18 mouse cellular contexts compared by ENCODE assay signal in genomic region chr10:24631122-24631521, GRCm38 (mm10). TPM values are rescaled to one million over a fixed set of nuclear protein-coding genes. Genes with fewer than 3 reads are reported as not detected.
DNase-seq lines count a peak whose midpoint lies in the region; ATAC-seq lines count a peak whose summit lies in the region.
"Had no signal": no experiment of that assay in that cellular context is flagged by ENCODE, and none has a peak within 500 bp of the region (broad histone marks: within the 10 kb centered on the region; RNA-seq: fewer than 3 reads in every experiment).

No protein-coding gene starts in this region.

- H3K4me1 ChIP-seq in forebrain, embryonic 11.5 days (replicated peaks; ENCODE audit: control insufficient read depth, insufficient read depth, low read length), result no peaks in the 10 kb centered on the region
- H3K4me1 ChIP-seq in forebrain, embryonic 14.5 days (ENCODE audit: control insufficient read depth, insufficient read depth, low read length), result no peaks in the 10 kb centered on the region
- H3K4me1 ChIP-seq in hindbrain, embryonic 13.5 days (replicated peaks), result no peaks in the 10 kb centered on the region
- H3K4me1 ChIP-seq in hindbrain, embryonic 14.5 days (replicated peaks; ENCODE audit: control insufficient read depth, insufficient read depth, low read length), result no peaks in the 10 kb centered on the region
- no peaks in the 10 kb centered on the region for H3K4me1 ChIP-seq in midbrain, embryonic 13.5 days (replicated peaks)
- 0 out of 2 replicates have a peak, but pooled peaks cover 3% of the 10 kb centered on the region for H3K4me1 ChIP-seq in midbrain, embryonic 10.5 days
- H3K4me1 ChIP-seq in neural tube, embryonic 15.5 days, result no peaks in the 10 kb centered on the region; the same call in 1 of the 2 replicates
- H3K4me1 ChIP-seq: embryonic facial prominence, embryonic 10.5 days had no signal

- H3K4me3 ChIP-seq in forebrain, embryonic 11.5 days (ENCODE audit: low read depth, low read length), result no peak overlapping the region
- no peak overlapping the region for H3K4me3 ChIP-seq in forebrain, embryonic 14.5 days (ENCODE audit: low read depth, low read length)
- H3K4me3 ChIP-seq in hindbrain, embryonic 13.5 days, result no peak overlapping the region
- no peak overlapping the region for H3K4me3 ChIP-seq in hindbrain, embryonic 14.5 days (replicated peaks; ENCODE audit: low read length)
- H3K4me3 ChIP-seq in midbrain, embryonic 13.5 days (replicated peaks), result no peak overlapping the region
- H3K4me3 ChIP-seq in midbrain, embryonic 10.5 days, result no peak overlapping the region
- no peak overlapping the region for H3K4me3 ChIP-seq in neural tube, embryonic 15.5 days (replicated peaks)
- H3K4me3 ChIP-seq: embryonic facial prominence, embryonic 10.5 days; embryonic facial prominence, embryonic 15.5 days; gastrocnemius, adult 2 months; hindbrain, embryonic 10.5 days; liver, embryonic 12.5 days had no signal

- H3K27ac ChIP-seq in forebrain, embryonic 11.5 days (ENCODE audit: low read depth, low read length), result no peak overlapping the region
- no peak overlapping the region for H3K27ac ChIP-seq in forebrain, embryonic 14.5 days (ENCODE audit: low read depth, low read length)
- no peak overlapping the region for H3K27ac ChIP-seq in hindbrain, embryonic 13.5 days
- H3K27ac ChIP-seq in hindbrain, embryonic 14.5 days, result no peak overlapping the region
- no peak overlapping the region for H3K27ac ChIP-seq in midbrain, embryonic 13.5 days
- no peak overlapping the region for H3K27ac ChIP-seq in midbrain, embryonic 10.5 days (replicated peaks)
- H3K27ac ChIP-seq in neural tube, embryonic 15.5 days (replicated peaks), result no peak overlapping the region
- H3K27ac ChIP-seq: embryonic facial prominence, embryonic 10.5 days; embryonic facial prominence, embryonic 15.5 days; gastrocnemius, adult 2 months; hindbrain, embryonic 10.5 days; kidney, postnatal 0 days; liver, embryonic 12.5 days had no signal

- H3K27me3 ChIP-seq in forebrain, embryonic 11.5 days (ENCODE audit: control insufficient read depth, insufficient read depth, low read length), result no peaks in the 10 kb centered on the region
- no peaks in the 10 kb centered on the region for H3K27me3 ChIP-seq in forebrain, embryonic 14.5 days (replicated peaks; ENCODE audit: control insufficient read depth, insufficient read depth, low read length)
- H3K27me3 ChIP-seq in hindbrain, embryonic 13.5 days, result 0 out of 2 replicates have a peak, but pooled peaks cover 4% of the 10 kb centered on the region
- no peaks in the 10 kb centered on the region for H3K27me3 ChIP-seq in hindbrain, embryonic 14.5 days (ENCODE audit: control insufficient read depth, insufficient read depth, low read length)
- H3K27me3 ChIP-seq in midbrain, embryonic 13.5 days, result no peaks in the 10 kb centered on the region
- H3K27me3 ChIP-seq in midbrain, embryonic 10.5 days (ENCODE audit: low read depth, poor library complexity, severe bottlenecking), result no peaks in the 10 kb centered on the region
- H3K27me3 ChIP-seq in neural tube, embryonic 15.5 days (replicated peaks), result no peaks in the 10 kb centered on the region
- H3K27me3 ChIP-seq: CH12.LX; liver, embryonic 12.5 days; megakaryocyte, embryonic 14.5 days had no signal

- H3K36me3 ChIP-seq in forebrain, embryonic 11.5 days (ENCODE audit: control insufficient read depth, insufficient read depth, low read length), result no peaks in the 10 kb centered on the region
- no peaks in the 10 kb centered on the region for H3K36me3 ChIP-seq in forebrain, embryonic 14.5 days (ENCODE audit: control insufficient read depth, insufficient read depth, low read length)
- H3K36me3 ChIP-seq in hindbrain, embryonic 13.5 days, result no peaks in the 10 kb centered on the region
- H3K36me3 ChIP-seq in hindbrain, embryonic 14.5 days (replicated peaks; ENCODE audit: control insufficient read depth, insufficient read depth), result no peaks in the 10 kb centered on the region
- no peaks in the 10 kb centered on the region for H3K36me3 ChIP-seq in midbrain, embryonic 13.5 days
- no peaks in the 10 kb centered on the region for H3K36me3 ChIP-seq in midbrain, embryonic 10.5 days
- no peaks in the 10 kb centered on the region for H3K36me3 ChIP-seq in neural tube, embryonic 15.5 days
- H3K36me3 ChIP-seq: embryonic facial prominence, embryonic 10.5 days; embryonic facial prominence, embryonic 15.5 days; hindbrain, embryonic 10.5 days; liver, embryonic 12.5 days had no signal

- no peak for DNase-seq in forebrain, embryonic 11.5 days (ENCODE audit: low spot score)
- DNase-seq in forebrain, embryonic 14.5 days (ENCODE audit: low spot score), result no peak
- no peak for DNase-seq in hindbrain, embryonic 14.5 days (ENCODE audit: low spot score)
- DNase-seq in midbrain, embryonic 10.5 days (ENCODE audit: low spot score), result no peak
- no peak for DNase-seq in layer of hippocampus, adult 9-11 months

- peak; percentile 41; the same call in 1 of the 2 replicates for ATAC-seq in forebrain, embryonic 11.5 days (replicated peaks; ENCODE audit: low FRiP score)
- ATAC-seq in forebrain, embryonic 14.5 days, result no peak
- peak; percentile 55; the same call in 1 of the 2 replicates for ATAC-seq in hindbrain, embryonic 13.5 days (ENCODE audit: low FRiP score)
- ATAC-seq in hindbrain, embryonic 14.5 days (ENCODE audit: low FRiP score), result no peak
- peak; percentile 62; the same call in 1 of the 2 replicates for ATAC-seq in midbrain, embryonic 13.5 days
- ATAC-seq in neural tube, embryonic 15.5 days (ENCODE audit: low FRiP score), result 0 out of 2 replicates have a peak, but pooled peaks have one; percentile 25
- ATAC-seq: liver, embryonic 12.5 days; liver, postnatal 0 days had no signal

- H3K4me2 ChIP-seq in forebrain, embryonic 11.5 days (ENCODE audit: low read depth, low read length, severe bottlenecking), result no peak overlapping the region
- no peak overlapping the region for H3K4me2 ChIP-seq in forebrain, embryonic 14.5 days (ENCODE audit: low read length)
- H3K4me2 ChIP-seq in hindbrain, embryonic 13.5 days, result no peak overlapping the region
- no peak overlapping the region for H3K4me2 ChIP-seq in hindbrain, embryonic 14.5 days (replicated peaks)
- no peak overlapping the region for H3K4me2 ChIP-seq in midbrain, embryonic 13.5 days (replicated peaks)
- no peak overlapping the region for H3K4me2 ChIP-seq in neural tube, embryonic 15.5 days

- no peaks in the 10 kb centered on the region for H3K9me3 ChIP-seq in forebrain, embryonic 11.5 days (ENCODE audit: control insufficient read depth, low read length)
- no peaks in the 10 kb centered on the region for H3K9me3 ChIP-seq in forebrain, embryonic 14.5 days (replicated peaks; ENCODE audit: control insufficient read depth, low read length)
- no peaks in the 10 kb centered on the region for H3K9me3 ChIP-seq in hindbrain, embryonic 13.5 days
- no peaks in the 10 kb centered on the region for H3K9me3 ChIP-seq in hindbrain, embryonic 14.5 days (ENCODE audit: control insufficient read depth, low read length)
- H3K9me3 ChIP-seq in midbrain, embryonic 13.5 days, result no peaks in the 10 kb centered on the region
- H3K9me3 ChIP-seq in midbrain, embryonic 10.5 days (replicated peaks), result no peaks in the 10 kb centered on the region
- no peaks in the 10 kb centered on the region for H3K9me3 ChIP-seq in neural tube, embryonic 15.5 days (replicated peaks)
- H3K9me3 ChIP-seq: embryonic facial prominence, embryonic 10.5 days; embryonic facial prominence, embryonic 15.5 days; hindbrain, embryonic 10.5 days; liver, embryonic 12.5 days; megakaryocyte, embryonic 14.5 days had no signal

- WGBS in forebrain, embryonic 11.5 days, result 89% methylated on average over 5 of the region's 5 CpGs
- WGBS in forebrain, embryonic 14.5 days, result 93% methylated on average over 5 of the region's 5 CpGs
- WGBS in hindbrain, embryonic 13.5 days, result 92% methylated on average over 5 of the region's 5 CpGs
- 92% methylated on average over 5 of the region's 5 CpGs for WGBS in hindbrain, embryonic 14.5 days
- 89% methylated on average over 5 of the region's 5 CpGs for WGBS in midbrain, embryonic 13.5 days
- WGBS in midbrain, embryonic 10.5 days, result 92% methylated on average over 5 of the region's 5 CpGs
- 93% methylated on average over 5 of the region's 5 CpGs for WGBS in neural tube, embryonic 15.5 days

- H3K9ac ChIP-seq in forebrain, embryonic 11.5 days (ENCODE audit: low read length), result no peak overlapping the region
- no peak overlapping the region for H3K9ac ChIP-seq in forebrain, embryonic 14.5 days (ENCODE audit: low read length)
- no peak overlapping the region for H3K9ac ChIP-seq in hindbrain, embryonic 13.5 days
- H3K9ac ChIP-seq in hindbrain, embryonic 14.5 days, result no peak overlapping the region
- no peak overlapping the region for H3K9ac ChIP-seq in midbrain, embryonic 13.5 days (replicated peaks)
- no peak overlapping the region for H3K9ac ChIP-seq in neural tube, embryonic 15.5 days (replicated peaks)
- H3K9ac ChIP-seq: embryonic facial prominence, embryonic 15.5 days; liver, embryonic 12.5 days; liver, postnatal 0 days had no signal

RNA-seq across cellular contexts. Expression of gene Ccn2, which starts 35.9 kb away (rescaled TPM):
- 4.2 and 4.3 TPM in 2 replicates for polyA plus RNA-seq in forebrain, embryonic 11.5 days (2014; fragmentation: Nextera tagmentation; extraction: Ambion mirVana)
- 1.8 and 2.4 TPM in 2 replicates for polyA plus RNA-seq in forebrain, embryonic 14.5 days (2014; fragmentation: Nextera tagmentation; extraction: Ambion mirVana)
- polyA plus RNA-seq in hindbrain, embryonic 13.5 days (2015; fragmentation: Nextera tagmentation; extraction: Ambion mirVana), result 3.2 and 3.8 TPM in 2 replicates
- 1.4 and 3.3 TPM in 2 replicates for polyA plus RNA-seq in hindbrain, embryonic 14.5 days (2014; fragmentation: Nextera tagmentation; extraction: Ambion mirVana)
- 2.0 and 4.2 TPM in 2 replicates for polyA plus RNA-seq in midbrain, embryonic 13.5 days (2015; fragmentation: Nextera tagmentation; extraction: Ambion mirVana)
- 7.1 and 10.3 TPM in 2 replicates for polyA plus RNA-seq in midbrain, embryonic 10.5 days (2016; fragmentation: Nextera tagmentation; extraction: Ambion mirVana)
- polyA plus RNA-seq in neural tube, embryonic 15.5 days (2015; fragmentation: Nextera tagmentation; extraction: Ambion mirVana), result 2.5 and 4.9 TPM in 2 replicates
- polyA plus RNA-seq: activated CD4-positive, CD25-positive, alpha-beta regulatory T cell, adult 4 months had no signal

Comparison
In these comparisons a context has a peak if more than half of its experiments do, and no peak if none do; other contexts are left out.
1. ATAC-seq: peak in forebrain, embryonic 11.5 days (single experiment), hindbrain, embryonic 13.5 days (single experiment), midbrain, embryonic 13.5 days (single experiment) and neural tube, embryonic 15.5 days (single experiment); none in forebrain, embryonic 14.5 days (single experiment) and hindbrain, embryonic 14.5 days (single experiment).